Mouse (Mus musculus) liver, adult 2 months (tissue): ENCODE results near the gene Adgrl3.

Source experiments
- CTCF ChIP-seq: fragments of 200-500 bp; IDR thresholded peaks from 2 replicates; pipeline ENCODE4 v1.5.1; 2011; ENCODE audit warnings: low read depth, low read length, control low read depth
- POLR2A ChIP-seq: fragments of 200-500 bp; IDR thresholded peaks from 2 replicates; pipeline ENCODE4 v1.6.1; 2011; ENCODE audit warnings: low read length, control low read depth; ENCODE audit not compliant: insufficient read depth; ENCODE audit errors: extremely low read depth

DNA sequence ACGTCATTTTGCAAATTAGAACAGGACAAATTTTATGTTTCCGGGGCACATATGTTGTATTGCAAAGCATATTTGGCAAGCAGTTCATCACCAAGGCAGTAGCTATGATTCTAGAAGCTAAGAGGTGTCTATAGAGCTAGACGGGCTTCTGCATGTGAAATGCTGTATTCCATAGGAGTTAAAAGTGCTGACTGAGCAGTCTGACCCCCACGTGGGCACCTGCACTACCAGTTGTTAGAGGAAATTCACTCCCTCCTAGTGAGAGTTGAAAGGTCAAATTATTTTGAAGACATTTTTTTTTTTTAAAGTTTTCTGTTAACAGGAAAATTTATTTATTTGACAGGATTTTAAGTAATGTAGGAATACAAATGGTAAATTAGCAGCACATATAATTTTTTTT is 776.2 kb downstream of the Adgrl3 start:
- TF ChIP-seq POLR2A (no peak), CTCF (no peak)
